9 mouse cellular contexts compared by ENCODE assay signal in the genomic region with DNA sequence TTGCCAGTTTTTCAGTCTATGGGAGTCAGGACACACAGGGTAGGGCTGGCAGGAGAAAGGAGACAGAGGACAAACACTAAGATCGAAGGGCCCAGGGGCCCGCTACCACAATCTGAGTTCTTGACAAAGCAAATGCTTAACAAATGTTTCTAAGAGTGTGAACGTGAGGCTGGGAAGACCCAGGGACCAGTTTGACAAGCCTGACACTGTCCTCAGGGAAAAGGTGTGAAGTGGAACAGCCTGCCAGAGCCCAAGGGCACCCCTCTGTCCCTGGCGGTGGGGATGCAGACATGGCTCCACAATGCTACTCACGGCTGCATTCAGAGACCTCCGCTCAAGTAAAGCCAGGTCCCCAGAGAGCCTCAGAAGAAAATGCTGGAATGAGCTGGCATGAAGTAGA.
"Had no signal": no experiment of that assay in that cellular context is flagged by ENCODE, and none has a peak within 500 bp of the region (broad histone marks: within the 10 kb centered on the region; RNA-seq: fewer than 3 reads in every experiment).

No protein-coding gene starts in this region.

- H3K27me3 ChIP-seq: liver, embryonic 15.5 days; midbrain, embryonic 13.5 days had no signal

- H3K4me2 ChIP-seq: liver, embryonic 11.5 days; liver, embryonic 15.5 days; midbrain, embryonic 13.5 days had no signal

- H3K9me3 ChIP-seq: limb, embryonic 10.5 days; liver, embryonic 15.5 days; midbrain, embryonic 13.5 days had no signal

- H3K36me3 ChIP-seq: limb, embryonic 10.5 days; liver, embryonic 15.5 days; midbrain, embryonic 13.5 days had no signal

- H3K4me1 ChIP-seq: liver, embryonic 15.5 days had no signal

- H3K9ac ChIP-seq: liver, embryonic 15.5 days; midbrain, embryonic 13.5 days had no signal

- H3K4me3 ChIP-seq: left cerebral cortex, adult 2 months; limb, embryonic 10.5 days; liver, embryonic 15.5 days; midbrain, embryonic 13.5 days had no signal

- ATAC-seq: midbrain, embryonic 13.5 days had no signal

- DNase-seq: kidney, postnatal 25 days; right cerebral cortex, postnatal 25 days; thymus, postnatal 4 days had no signal

- H3K27ac ChIP-seq: left cerebral cortex, adult 2 months; limb, embryonic 10.5 days; liver, embryonic 15.5 days; midbrain, embryonic 13.5 days; stomach, postnatal 0 days had no signal
